In the genomic region with DNA sequence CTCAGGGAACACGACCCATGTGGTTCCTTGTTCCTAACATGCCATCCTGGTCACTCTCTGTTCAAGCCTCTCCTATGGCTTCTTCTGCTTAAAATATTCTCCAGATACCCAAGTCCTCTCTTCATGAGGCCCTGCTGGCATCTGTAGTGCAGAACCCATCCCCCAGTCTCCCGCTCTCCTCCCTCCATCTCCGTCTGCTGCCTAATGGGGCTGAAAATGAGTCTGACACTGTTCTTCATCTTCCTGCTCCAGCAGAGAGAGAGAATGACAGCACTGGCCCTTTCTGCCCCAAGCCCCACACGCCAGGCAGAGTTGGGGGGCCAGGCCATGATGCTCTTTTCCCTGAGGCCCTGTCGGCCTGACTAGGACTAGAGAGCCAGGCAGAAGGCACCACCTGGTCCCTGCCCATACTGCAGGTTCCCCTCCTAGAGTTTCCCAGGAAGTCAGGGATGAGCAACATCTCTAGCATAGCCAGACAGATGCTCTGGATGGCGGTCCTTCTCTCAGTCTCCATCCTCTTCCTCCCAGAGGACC, we compare ENCODE assay signal across 20 mouse cellular contexts. TPM values are rescaled to one million over a fixed set of nuclear protein-coding genes. Genes with fewer than 3 reads are reported as not detected.
A peak's percentile ranks its signal among the peaks of the same experiment; 100 is the strongest.
DNase-seq lines count a peak whose midpoint lies in the region; ATAC-seq and TF ChIP-seq lines count a peak whose summit lies in the region.
"Had no signal": no experiment of that assay in that cellular context is flagged by ENCODE, and none has a peak within 500 bp of the region (broad histone marks: within the 10 kb centered on the region; RNA-seq: fewer than 3 reads in every experiment).

No protein-coding gene starts in this region.

- 60% methylated on average over 6 of the region's 6 CpGs for WGBS in forebrain, embryonic 15.5 days
- 46% methylated on average over 6 of the region's 6 CpGs for WGBS in hindbrain, embryonic 13.5 days
- WGBS in neural tube, embryonic 13.5 days, result 34% methylated on average over 6 of the region's 6 CpGs

- H3K4me1 ChIP-seq in forebrain, embryonic 15.5 days, result peaks cover 26% of the 10 kb centered on the region
- peaks cover 44% of the 10 kb centered on the region for H3K4me1 ChIP-seq in hindbrain, embryonic 13.5 days (replicated peaks)
- H3K4me1 ChIP-seq in neural tube, embryonic 13.5 days (replicated peaks), result peaks cover 36% of the 10 kb centered on the region
- H3K4me1 ChIP-seq: heart, embryonic 13.5 days had no signal

- no peak overlapping the region for H3K4me3 ChIP-seq in layer of hippocampus, adult 2 months
- no peak overlapping the region for H3K4me3 ChIP-seq in forebrain, embryonic 15.5 days
- no peak overlapping the region for H3K4me3 ChIP-seq in hindbrain, embryonic 13.5 days
- no peak overlapping the region for H3K4me3 ChIP-seq in neural tube, embryonic 13.5 days
- H3K4me3 ChIP-seq: embryonic facial prominence, embryonic 10.5 days; gastrocnemius, adult 2 months; heart, embryonic 13.5 days had no signal

- H3K9ac ChIP-seq in forebrain, embryonic 15.5 days (replicated peaks), result no peak overlapping the region
- no peak overlapping the region for H3K9ac ChIP-seq in hindbrain, embryonic 13.5 days
- peak overlapping the region; percentile 49; the same call in 1 of the 2 replicates for H3K9ac ChIP-seq in neural tube, embryonic 13.5 days
- H3K9ac ChIP-seq: heart, embryonic 13.5 days had no signal

- no peak for TF ChIP-seq CTCF in layer of hippocampus, adult 2 months (conservative IDR thresholded peaks at IDR 0.05)

- no peak for ATAC-seq in forebrain, embryonic 15.5 days (replicated peaks)
- no peak for ATAC-seq in hindbrain, embryonic 13.5 days (ENCODE audit: low FRiP score)
- peak; percentile 17; the same call in 1 of the 2 replicates for ATAC-seq in neural tube, embryonic 13.5 days (ENCODE audit: low read depth)
- ATAC-seq: intestine, embryonic 16.5 days had no signal

- H3K4me2 ChIP-seq in forebrain, embryonic 15.5 days (replicated peaks), result no peak overlapping the region
- H3K4me2 ChIP-seq in hindbrain, embryonic 13.5 days, result no peak overlapping the region
- no peak overlapping the region for H3K4me2 ChIP-seq in neural tube, embryonic 13.5 days
- H3K4me2 ChIP-seq: heart, embryonic 13.5 days; liver, embryonic 11.5 days; midbrain, embryonic 11.5 days had no signal

- no peaks in the 10 kb centered on the region for H3K27me3 ChIP-seq in forebrain, embryonic 15.5 days
- 0 out of 2 replicates have a peak, but pooled peaks cover 2% of the 10 kb centered on the region for H3K27me3 ChIP-seq in hindbrain, embryonic 13.5 days
- H3K27me3 ChIP-seq in neural tube, embryonic 13.5 days, result peaks cover 16% of the 10 kb centered on the region
- H3K27me3 ChIP-seq: CH12.LX had no signal

- peaks cover 62% of the 10 kb centered on the region for H3K36me3 ChIP-seq in forebrain, embryonic 15.5 days
- H3K36me3 ChIP-seq in hindbrain, embryonic 13.5 days, result peaks cover 57% of the 10 kb centered on the region
- peaks cover 62% of the 10 kb centered on the region for H3K36me3 ChIP-seq in neural tube, embryonic 13.5 days

- H3K27ac ChIP-seq in layer of hippocampus, adult 2 months, result peak overlapping the region; percentile 88
- peak overlapping the region; percentile 54 for H3K27ac ChIP-seq in forebrain, embryonic 15.5 days (replicated peaks)
- peak overlapping the region; percentile 85 for H3K27ac ChIP-seq in hindbrain, embryonic 13.5 days
- peak overlapping the region; percentile 70 for H3K27ac ChIP-seq in neural tube, embryonic 13.5 days (replicated peaks)
- H3K27ac ChIP-seq: embryonic facial prominence, embryonic 10.5 days; gastrocnemius, adult 2 months; heart, embryonic 13.5 days had no signal

- H3K9me3 ChIP-seq in forebrain, embryonic 15.5 days, result no peaks in the 10 kb centered on the region
- H3K9me3 ChIP-seq in hindbrain, embryonic 13.5 days, result no peaks in the 10 kb centered on the region
- no peaks in the 10 kb centered on the region for H3K9me3 ChIP-seq in neural tube, embryonic 13.5 days
- H3K9me3 ChIP-seq: embryonic facial prominence, embryonic 10.5 days; heart, embryonic 13.5 days had no signal

- peak in 1 of 2 experiments; percentile 55 for DNase-seq in layer of hippocampus, adult 2 months (ENCODE audit: low spot score in 2 of 2)
- DNase-seq in layer of hippocampus, adult 11-12 months (ENCODE audit: low spot score), result no peak
- no peak for DNase-seq in spleen, postnatal 10 days (ENCODE audit: low spot score in 2 of 2)
- DNase-seq in urinary bladder, postnatal 25 days (ENCODE audit: low spot score), result no peak
- no peak for DNase-seq in gastrocnemius, postnatal 10 days
- DNase-seq: adrenal gland, postnatal 25 days; cerebellum, adult 18-20 months; gastrocnemius, adult 2 months; heart, postnatal 4 days; lung, adult 18-20 months; thymus, postnatal 25 days had no signal

RNA-seq across cellular contexts. Expression of gene Calcoco1, which starts 14.2 kb away (rescaled TPM):
- 10 to 100 TPM; 95.4 to 96.9 TPM for total RNA-seq in layer of hippocampus, adult 2 months (2021)
- 72.1 and 74.5 TPM in 2 replicates for polyA plus RNA-seq in forebrain, embryonic 15.5 days (2015; fragmentation: Nextera tagmentation; extraction: Ambion mirVana)
- polyA plus RNA-seq in hindbrain, embryonic 13.5 days (2015; fragmentation: Nextera tagmentation; extraction: Ambion mirVana), result 41.8 and 42.3 TPM in 2 replicates
- polyA plus RNA-seq in neural tube, embryonic 13.5 days (2015; fragmentation: Nextera tagmentation; extraction: Ambion mirVana), result 35.7 and 41.9 TPM in 2 replicates
- 10 to 100 TPM; 45.0 to 51.1 TPM for total RNA-seq in gastrocnemius, postnatal 10 days (2021)

RNA-seq across cellular contexts. Expression of gene Atp5g2, which starts 35.7 kb away (rescaled TPM):
- 10 to 100 TPM; 11.0 to 11.5 TPM for total RNA-seq in layer of hippocampus, adult 2 months (2021)
- 56.8 and 62.4 TPM in 2 replicates for polyA plus RNA-seq in forebrain, embryonic 15.5 days (2015; fragmentation: Nextera tagmentation; extraction: Ambion mirVana)
- polyA plus RNA-seq in hindbrain, embryonic 13.5 days (2015; fragmentation: Nextera tagmentation; extraction: Ambion mirVana), result 48.7 and 56.4 TPM in 2 replicates
- 45.9 and 48.1 TPM in 2 replicates for polyA plus RNA-seq in neural tube, embryonic 13.5 days (2015; fragmentation: Nextera tagmentation; extraction: Ambion mirVana)
- total RNA-seq in gastrocnemius, postnatal 10 days (2021), result 10 to 100 TPM; 34.2 to 41.1 TPM
